Mouse (Mus musculus) ES-Bruce4 (cell line): ENCODE results near the gene Pakap.

Experiments used
- CTCF ChIP-seq: IDR thresholded peaks from one replicate; pipeline ENCODE4 v1.8.1; 2011; ENCODE audit warnings: low read depth, low read length
- POLR2A ChIP-seq: IDR thresholded peaks from one replicate; pipeline ENCODE4 v1.8.1; 2011; ENCODE audit warnings: low read length; ENCODE audit not compliant: insufficient read depth

- TF ChIP-seq POLR2A = no peak
- no peak for TF ChIP-seq CTCF
These were observed 489 bp downstream of the Pakap start for GRCm38 (mm10) chr4:57568268-57569068.
